Mouse (Mus musculus): ENCODE data around the gene Igdcc3.

Igdcc3 gene

GRCm38 (mm10) chr9:65140936-65141305 lies at the start of gene Igdcc3:
Igdcc3 (plus strand) TSS chr9:65141189.
- peak; percentile 92 for DNase-seq (ENCODE audit: low read depth, low spot score)

GRCm38 (mm10) chr9:65094237-65094636 lies 46.8 kb upstream of the Igdcc3 start:
- DNase-seq (ENCODE audit: low read depth, low spot score) = peak; percentile 88

GRCm38 (mm10) chr9:65100991-65101685 lies 39.9 kb upstream of the Igdcc3 start, which contains the start of gene Igdcc4:
Igdcc4 (plus strand) TSS chr9:65101486.
- peak; percentile 49 for DNase-seq (ENCODE audit: low read depth, low spot score)

GRCm38 (mm10) chr9:65101686-65102376 lies 39.2 kb upstream of the Igdcc3 start:
- DNase-seq (ENCODE audit: low read depth, low spot score) = peak; percentile 51

GRCm38 (mm10) chr9:65102377-65103172 lies 38.4 kb upstream of the Igdcc3 start:
- peak; percentile 67 for DNase-seq (ENCODE audit: low read depth, low spot score)

GRCm38 (mm10) chr9:65103173-65103752 lies 37.7 kb upstream of the Igdcc3 start:
- no peak for DNase-seq (ENCODE audit: low read depth, low spot score)

- DNase-seq (ENCODE audit: low read depth, low spot score) = no peak
Observed at GRCm38 (mm10) chr9:65106821-65107220, 34.2 kb upstream of the Igdcc3 start.

- no peak for DNase-seq (ENCODE audit: low read depth, low spot score)
Observed at GRCm38 (mm10) chr9:65107893-65108292, 33.1 kb upstream of the Igdcc3 start.

- peak; percentile 88 for DNase-seq (ENCODE audit: low read depth, low spot score)
Observed at GRCm38 (mm10) chr9:65109132-65110072, 31.6 kb upstream of the Igdcc3 start.

- no peak for DNase-seq (ENCODE audit: low read depth, low spot score)
Observed at GRCm38 (mm10) chr9:65111698-65112097, 29.3 kb upstream of the Igdcc3 start.

- no peak for DNase-seq (ENCODE audit: low read depth, low spot score)
Observed at GRCm38 (mm10) chr9:65113694-65114093, 27.3 kb upstream of the Igdcc3 start.

GRCm38 (mm10) chr9:65115891-65116290 lies 25.1 kb upstream of the Igdcc3 start:
- DNase-seq (ENCODE audit: low read depth, low spot score) = no peak

GRCm38 (mm10) chr9:65117516-65117915 lies 23.5 kb upstream of the Igdcc3 start:
- DNase-seq (ENCODE audit: low read depth, low spot score) = no peak

- peak; percentile 86 for DNase-seq (ENCODE audit: low read depth, low spot score)
Observed at GRCm38 (mm10) chr9:65120935-65121334, 20.1 kb upstream of the Igdcc3 start.

- peak; percentile 64 for DNase-seq (ENCODE audit: low read depth, low spot score)
Observed at GRCm38 (mm10) chr9:65122545-65122944, 18.4 kb upstream of the Igdcc3 start.

GRCm38 (mm10) chr9:65123552-65124168 lies 17.3 kb upstream of the Igdcc3 start:
- peak; percentile 85 for DNase-seq (ENCODE audit: low read depth, low spot score)

GRCm38 (mm10) chr9:65128123-65128815 lies 12.7 kb upstream of the Igdcc3 start:
- peak; percentile 92 for DNase-seq (ENCODE audit: low read depth, low spot score)

GRCm38 (mm10) chr9:65131717-65132116 lies 9.3 kb upstream of the Igdcc3 start:
- no peak for DNase-seq (ENCODE audit: low read depth, low spot score)

- peak; percentile 86 for DNase-seq (ENCODE audit: low read depth, low spot score)
Observed at GRCm38 (mm10) chr9:65133739-65134138, 7.2 kb upstream of the Igdcc3 start.

- DNase-seq (ENCODE audit: low read depth, low spot score) = no peak
Observed at GRCm38 (mm10) chr9:65135126-65135525, 5.9 kb upstream of the Igdcc3 start.

All from ZHBTc4 (cell line).